Comparison of ENCODE assay signal across 8 mouse cellular contexts in genomic region chr2:152670983-152671641, GRCm38 (mm10). TPM values are rescaled to one million over a fixed set of nuclear protein-coding genes. Genes with fewer than 3 reads are reported as not detected.
DNase-seq lines count a peak whose midpoint lies in the region; ATAC-seq and TF ChIP-seq lines count a peak whose summit lies in the region.

No protein-coding gene starts in this region.

- intact Hi-C loops in gastrocnemius, postnatal 14 days (cut with DNase I; ENCODE audit: low total_unique reads): no loop called here

- no peak for TF ChIP-seq POLR2A in kidney, adult 2 months (IDR thresholded peaks at IDR 0.05; ENCODE audit: low read depth, low read length)
- no peak for TF ChIP-seq POLR2A in bone marrow macrophage, adult 2 months (IDR thresholded peaks at IDR 0.05; ENCODE audit: borderline replicate concordance, low read depth, low read length)

- no peak for TF ChIP-seq CTCF in kidney, adult 2 months (conservative IDR thresholded peaks at IDR 0.05; ENCODE audit: insufficient read depth, insufficient read length, low read depth, low read length)
- TF ChIP-seq CTCF in bone marrow macrophage, adult 2 months (IDR thresholded peaks at IDR 0.05; ENCODE audit: low read depth, low read length): no peak; the same call in 1 of the 2 replicates

- H3K36me3 ChIP-seq in kidney, adult 2 months (ENCODE audit: control insufficient read depth, insufficient read depth, low read length): no peaks in the 10 kb centered on the region
- peaks cover 21% of the 10 kb centered on the region for H3K36me3 ChIP-seq in hindbrain, embryonic 15.5 days

- H3K4me3 ChIP-seq in kidney, adult 2 months (ENCODE audit: insufficient read depth, low read depth, low read length): peak overlapping the region; percentile 7; the same call in 1 of the 2 replicates
- H3K4me3 ChIP-seq in bone marrow macrophage, adult 2 months (ENCODE audit: insufficient read depth, low read length): peak overlapping the region; percentile 72
- peak overlapping the region; percentile 89 for H3K4me3 ChIP-seq in hindbrain, embryonic 15.5 days

- H3K4me2 ChIP-seq in hindbrain, embryonic 15.5 days: peak overlapping the region; percentile 92

- no peak for DNase-seq in kidney, adult 2 months
- no peak for DNase-seq in kidney, adult 9 months
- DNase-seq in lung, postnatal 36 days: peak; percentile 53
- peak; percentile 44 to 77 for DNase-seq in spleen, postnatal 10 days (ENCODE audit: low spot score in 2 of 2)
- DNase-seq in gastrocnemius, postnatal 14 days: no peak
- DNase-seq in urinary bladder, postnatal 25 days (ENCODE audit: low spot score): no peak

- no peak overlapping the region; the same call in 1 of the 2 replicates for H3K27ac ChIP-seq in kidney, adult 2 months (ENCODE audit: insufficient read depth, low read depth, low read length)
- H3K27ac ChIP-seq in bone marrow macrophage, adult 2 months (ENCODE audit: insufficient read depth, low read depth, low read length): no peak overlapping the region
- peak overlapping the region; percentile 97 for H3K27ac ChIP-seq in hindbrain, embryonic 15.5 days (replicated peaks)

- no peaks in the 10 kb centered on the region for H3K9me3 ChIP-seq in hindbrain, embryonic 15.5 days

- H3K4me1 ChIP-seq in kidney, adult 2 months (ENCODE audit: control insufficient read depth, insufficient read depth, low read length): peaks cover 23% of the 10 kb centered on the region
- peaks cover 18% of the 10 kb centered on the region for H3K4me1 ChIP-seq in bone marrow macrophage, adult 2 months (ENCODE audit: control insufficient read depth, insufficient read depth, low read length)
- H3K4me1 ChIP-seq in hindbrain, embryonic 15.5 days (replicated peaks): peaks cover 41% of the 10 kb centered on the region

- H3K27me3 ChIP-seq in kidney, adult 2 months (replicated peaks; ENCODE audit: control insufficient read depth, insufficient read depth, low read length): no peaks in the 10 kb centered on the region
- no peaks in the 10 kb centered on the region for H3K27me3 ChIP-seq in hindbrain, embryonic 15.5 days

- 0 out of 2 replicates have a peak, but pooled peaks have one; percentile 7 for ATAC-seq in hindbrain, embryonic 15.5 days (ENCODE audit: low FRiP score, low read depth)

- peak overlapping the region; percentile 90 for H3K9ac ChIP-seq in hindbrain, embryonic 15.5 days

- 35% methylated on average over 9 of the region's 9 CpGs for WGBS in kidney, adult 2 months
- WGBS in hindbrain, embryonic 15.5 days: 51% methylated on average over 9 of the region's 9 CpGs

RNA-seq across cellular contexts. Expression of gene H13, which starts 1.9 kb away (rescaled TPM):
- 129 and 161 TPM in 2 replicates for polyA plus RNA-seq in kidney, adult 2 months (2012; rRNA removed)
- 93.6 and 95.2 TPM in 2 replicates for polyA plus RNA-seq in bone marrow macrophage, adult 2 months (2012; ENCODE audit: insufficient read depth, insufficient read length, missing spikeins)
- polyA plus RNA-seq in hindbrain, embryonic 15.5 days (2015; fragmentation: Nextera tagmentation; extraction: Ambion mirVana): 166 and 177 TPM in 2 replicates
- total RNA-seq in gastrocnemius, postnatal 14 days (2021): 10 to 100 TPM; 45.8 to 49.1 TPM

RNA-seq across cellular contexts. Expression of gene Mcts2, which starts 15.7 kb away (rescaled TPM):
- 8.4 and 10.1 TPM in 2 replicates for polyA plus RNA-seq in kidney, adult 2 months (2012; rRNA removed)
- polyA plus RNA-seq in bone marrow macrophage, adult 2 months (2012; ENCODE audit: insufficient read depth, insufficient read length, missing spikeins): 0.82 and 2.4 TPM in 2 replicates
- polyA plus RNA-seq in hindbrain, embryonic 15.5 days (2015; fragmentation: Nextera tagmentation; extraction: Ambion mirVana): 32.6 and 37.3 TPM in 2 replicates
- total RNA-seq in gastrocnemius, postnatal 14 days (2021): 10 to 100 TPM; 11.9 to 13.8 TPM

RNA-seq across cellular contexts. Expression of gene Rem1, which starts 44.4 kb away (rescaled TPM):
- polyA plus RNA-seq in kidney, adult 2 months (2012; rRNA removed): 10.5 and 13.5 TPM in 2 replicates
- not detected in 2 replicates for polyA plus RNA-seq in bone marrow macrophage, adult 2 months (2012; ENCODE audit: insufficient read depth, insufficient read length, missing spikeins)
- polyA plus RNA-seq in hindbrain, embryonic 15.5 days (2015; fragmentation: Nextera tagmentation; extraction: Ambion mirVana): 0.52 and 0.72 TPM in 2 replicates
- total RNA-seq in gastrocnemius, postnatal 14 days (2021): 1 to 10 TPM; 5.2 to 7.3 TPM

RNA-seq across cellular contexts. Expression of gene Defb25, which starts 48.3 kb away (rescaled TPM):
- polyA plus RNA-seq in kidney, adult 2 months (2012; rRNA removed): 1.0 TPM in 1 of 2 replicates, not detected in the other
- polyA plus RNA-seq in bone marrow macrophage, adult 2 months (2012; ENCODE audit: insufficient read depth, insufficient read length, missing spikeins): not detected in 2 replicates
- not detected in 2 replicates for polyA plus RNA-seq in hindbrain, embryonic 15.5 days (2015; fragmentation: Nextera tagmentation; extraction: Ambion mirVana)
- 1 to 10 TPM; 1.3 to 1.4 TPM for total RNA-seq in gastrocnemius, postnatal 14 days (2021)

Comparison
In these comparisons a context has a peak if more than half of its experiments do, and no peak if none do; other contexts are left out.
1. DNase-seq: peak in lung, postnatal 36 days (single experiment) and spleen, postnatal 10 days (2 of 2); none in kidney, adult 2 months (single experiment), kidney, adult 9 months (single experiment), gastrocnemius, postnatal 14 days (single experiment) and urinary bladder, postnatal 25 days (single experiment).
2. H3K4me3 ChIP-seq: peak in every context shown above with its lines; median percentile 89 in hindbrain, embryonic 15.5 days; 72 in bone marrow macrophage, adult 2 months; 7 in kidney, adult 2 months.